Mouse (Mus musculus) hindbrain, embryonic 16.5 days (tissue): Measurements from ENCODE around the gene Mturn. TPM values are rescaled to one million over a fixed set of nuclear protein-coding genes. Genes with fewer than 3 reads are reported as not detected.

Experiments used
- ATAC-seq: fragments of 200-750 bp; cut with Nextera tagmentation; 2 replicates; pipeline ENCODE4 v1.8.0; 2017; ENCODE audit warnings: moderate TSS enrichment, moderate library complexity
- H3K27ac ChIP-seq: fragments of 300-500 bp; sonication (generic); 2 replicates; pipeline ENCODE4 v1.5.1; 2014; ENCODE audit warnings: low read depth, mild to moderate bottlenecking, control low read depth, low read length, moderate library complexity
- H3K27me3 ChIP-seq: fragments of 300-500 bp; sonication (generic); replicated peaks from 2 replicates; pipeline ENCODE4 v1.6.1; 2014; ENCODE audit warnings: low read length; ENCODE audit not compliant: control insufficient read depth, insufficient read depth
- H3K36me3 ChIP-seq: fragments of 300-500 bp; sonication (generic); 2 replicates; pipeline ENCODE4 v1.6.1; 2014; ENCODE audit warnings: mild to moderate bottlenecking, low read length, moderate library complexity, mixed read lengths; ENCODE audit not compliant: control insufficient read depth, insufficient read depth
- H3K4me1 ChIP-seq: fragments of 300-500 bp; sonication (generic); 2 replicates; pipeline ENCODE4 v1.6.1; 2014; ENCODE audit warnings: low read depth, low read length; ENCODE audit not compliant: control insufficient read depth, insufficient read depth
- H3K4me2 ChIP-seq: fragments of 300-500 bp; sonication (generic); 2 replicates; pipeline ENCODE4 v1.6.1; 2014; ENCODE audit warnings: mild to moderate bottlenecking, low read length, control low read depth, moderate library complexity
- H3K4me3 ChIP-seq: fragments of 300-500 bp; sonication (generic); 2 replicates; pipeline ENCODE4 v1.5.1; 2014; ENCODE audit warnings: mild to moderate bottlenecking, low read length, control low read depth, moderate library complexity
- H3K9ac ChIP-seq: fragments of 300-500 bp; sonication (generic); 2 replicates; pipeline ENCODE4 v1.6.1; 2014; ENCODE audit warnings: low read depth, mild to moderate bottlenecking, control low read depth, low read length, moderate library complexity
- H3K9me3 ChIP-seq: fragments of 300-500 bp; sonication (generic); 2 replicates; pipeline ENCODE4 v1.6.1; 2014; ENCODE audit warnings: mild to moderate bottlenecking, low read length, moderate library complexity; ENCODE audit not compliant: control insufficient read depth
- WGBS: fragments of 180-500 bp; shearing (Covaris S2); extraction: QIAGEN DNeasy Blood & Tissue Kit; methylation state at CpG from one replicate; pipeline ENCODE4 v1.1.7; 2014; 5-methylcytosine and 5-hydroxymethylcytosine counted together
- polyA plus RNA-seq: library from polyadenylated mRNA; unstranded; fragments of >200 nt; fragmentation: Nextera tagmentation; extraction: Ambion mirVana; gene quantifications from 2 replicates; pipeline ENCODE4 v1.2.1, GENCODE M21; 2015

Gene Mturn
- 94.3 and 104 TPM in 2 replicates for polyA plus RNA-seq

GRCm38 (mm10) chr6:54680891-54681745, at the start of gene Mturn:
Gene Mturn, plus strand, starts transcription at chr6:54681624.
- Histone ChIP-seq H3K27ac (peak within 1 kb of the TSS; percentile 77), H3K9ac (peak within 1 kb of the TSS; percentile 90), H3K27me3 (no peaks in the 10 kb centered on the region; the same call in 1 of the 2 replicates), H3K4me1 (peaks cover 15% of the 10 kb centered on the region), H3K9me3 (no peaks in the 10 kb centered on the region), H3K4me3 (peak within 1 kb of the TSS; percentile 97), H3K36me3 (no peaks in the 10 kb centered on the region), H3K4me2 (peak within 1 kb of the TSS; percentile 85)
- WGBS, result 4% methylated on average over 45 of the region's 48 CpGs
- peak; percentile 95 for ATAC-seq

GRCm38 (mm10) chr6:54639877-54640276, 41.5 kb upstream of the Mturn start:
- H3K27ac ChIP-seq, result no peak overlapping the region
- no peak overlapping the region for H3K9ac ChIP-seq
- 81% methylated on average over 3 of the region's 3 CpGs for WGBS
- ATAC-seq, result no peak
- no peak overlapping the region for H3K4me3 ChIP-seq
- H3K4me2 ChIP-seq, result no peak overlapping the region
- no peaks in the 10 kb centered on the region for H3K27me3 ChIP-seq
- H3K4me1 ChIP-seq, result no peaks in the 10 kb centered on the region
- no peaks in the 10 kb centered on the region for H3K9me3 ChIP-seq
- H3K36me3 ChIP-seq, result peaks cover 5% of the 10 kb centered on the region; the same call in 1 of the 2 replicates

- Histone ChIP-seq H3K9ac (no peak overlapping the region), H3K36me3 (0 out of 2 replicates have a peak, but pooled peaks cover 2% of the 10 kb centered on the region), H3K4me1 (no peaks in the 10 kb centered on the region), H3K27me3 (no peaks in the 10 kb centered on the region), H3K27ac (no peak overlapping the region), H3K4me3 (no peak overlapping the region), H3K9me3 (no peaks in the 10 kb centered on the region), H3K4me2 (no peak overlapping the region)
- no peak for ATAC-seq
- 70% methylated on average over 2 of the region's 2 CpGs for WGBS
Observed at GRCm38 (mm10) chr6:54641953-54642352, 39.5 kb upstream of the Mturn start.

- Histone ChIP-seq H3K9ac (no peak overlapping the region), H3K9me3 (no peaks in the 10 kb centered on the region), H3K4me2 (no peak overlapping the region), H3K27me3 (no peaks in the 10 kb centered on the region), H3K4me1 (no peaks in the 10 kb centered on the region), H3K27ac (no peak overlapping the region), H3K4me3 (no peak overlapping the region), H3K36me3 (0 out of 2 replicates have a peak, but pooled peaks cover 2% of the 10 kb centered on the region)
- WGBS, result 95% methylated on average over 4 of the region's 4 CpGs
- ATAC-seq, result no peak
Observed at GRCm38 (mm10) chr6:54643181-54643580, 38.2 kb upstream of the Mturn start.

- no peak overlapping the region for H3K9ac ChIP-seq
- no peak for ATAC-seq
- H3K27ac ChIP-seq, result no peak overlapping the region
- no peak overlapping the region for H3K4me2 ChIP-seq
- H3K27me3 ChIP-seq, result no peaks in the 10 kb centered on the region
- H3K9me3 ChIP-seq, result no peaks in the 10 kb centered on the region
- H3K4me3 ChIP-seq, result no peak overlapping the region
- no peaks in the 10 kb centered on the region for H3K4me1 ChIP-seq
- 86% methylated on average over 11 of the region's 11 CpGs for WGBS
- no peaks in the 10 kb centered on the region for H3K36me3 ChIP-seq
Observed at GRCm38 (mm10) chr6:54655471-54656095, 25.8 kb upstream of the Mturn start.

- Histone ChIP-seq H3K4me1 (no peaks in the 10 kb centered on the region), H3K27me3 (no peaks in the 10 kb centered on the region), H3K4me2 (no peak overlapping the region), H3K27ac (no peak overlapping the region), H3K36me3 (no peaks in the 10 kb centered on the region), H3K9ac (no peak overlapping the region), H3K9me3 (no peaks in the 10 kb centered on the region), H3K4me3 (no peak overlapping the region)
- 83% methylated on average over 6 of the region's 6 CpGs for WGBS
- no peak for ATAC-seq
Observed at GRCm38 (mm10) chr6:54657861-54658260, 23.6 kb upstream of the Mturn start.

- Histone ChIP-seq H3K27ac (no peak overlapping the region), H3K36me3 (no peaks in the 10 kb centered on the region), H3K9me3 (no peaks in the 10 kb centered on the region), H3K4me2 (no peak overlapping the region), H3K4me3 (no peak overlapping the region), H3K27me3 (no peaks in the 10 kb centered on the region), H3K9ac (no peak overlapping the region), H3K4me1 (no peaks in the 10 kb centered on the region)
- 83% methylated on average over 6 of the region's 6 CpGs for WGBS
- ATAC-seq, result no peak
Observed at GRCm38 (mm10) chr6:54669868-54670267, 11.6 kb upstream of the Mturn start.

GRCm38 (mm10) chr6:54672901-54673300, 8.5 kb upstream of the Mturn start:
- Histone ChIP-seq H3K27ac (no peak overlapping the region), H3K4me1 (no peaks in the 10 kb centered on the region), H3K27me3 (no peaks in the 10 kb centered on the region), H3K4me2 (no peak overlapping the region), H3K36me3 (no peaks in the 10 kb centered on the region), H3K9ac (no peak overlapping the region), H3K9me3 (no peaks in the 10 kb centered on the region), H3K4me3 (no peak overlapping the region)
- 42% methylated on average over 5 of the region's 5 CpGs for WGBS
- ATAC-seq, result no peak

GRCm38 (mm10) chr6:54679686-54680085, 1.7 kb upstream of the Mturn start:
- peaks cover 11% of the 10 kb centered on the region for H3K4me1 ChIP-seq
- no peak overlapping the region for H3K4me2 ChIP-seq
- H3K4me3 ChIP-seq, result no peak overlapping the region
- no peaks in the 10 kb centered on the region for H3K9me3 ChIP-seq
- H3K27me3 ChIP-seq, result no peaks in the 10 kb centered on the region; the same call in 1 of the 2 replicates
- 78% methylated on average over 5 of the region's 5 CpGs for WGBS
- H3K36me3 ChIP-seq, result no peaks in the 10 kb centered on the region
- H3K9ac ChIP-seq, result no peak overlapping the region
- ATAC-seq, result no peak
- H3K27ac ChIP-seq, result no peak overlapping the region
